Mouse (Mus musculus): ENCODE measurements around the gene Pycard. TPM values are rescaled to one million over a fixed set of nuclear protein-coding genes. Genes with fewer than 3 reads are reported as not detected.
"Not testable (repeated sequence)": the region's sequence is repeated elsewhere in the genome, so short reads cannot be mapped to it uniquely, and the experiment has no call there.

The Pycard gene
- polyA plus RNA-seq, 2 experiments, result 59.3 to 132 TPM

DNA sequence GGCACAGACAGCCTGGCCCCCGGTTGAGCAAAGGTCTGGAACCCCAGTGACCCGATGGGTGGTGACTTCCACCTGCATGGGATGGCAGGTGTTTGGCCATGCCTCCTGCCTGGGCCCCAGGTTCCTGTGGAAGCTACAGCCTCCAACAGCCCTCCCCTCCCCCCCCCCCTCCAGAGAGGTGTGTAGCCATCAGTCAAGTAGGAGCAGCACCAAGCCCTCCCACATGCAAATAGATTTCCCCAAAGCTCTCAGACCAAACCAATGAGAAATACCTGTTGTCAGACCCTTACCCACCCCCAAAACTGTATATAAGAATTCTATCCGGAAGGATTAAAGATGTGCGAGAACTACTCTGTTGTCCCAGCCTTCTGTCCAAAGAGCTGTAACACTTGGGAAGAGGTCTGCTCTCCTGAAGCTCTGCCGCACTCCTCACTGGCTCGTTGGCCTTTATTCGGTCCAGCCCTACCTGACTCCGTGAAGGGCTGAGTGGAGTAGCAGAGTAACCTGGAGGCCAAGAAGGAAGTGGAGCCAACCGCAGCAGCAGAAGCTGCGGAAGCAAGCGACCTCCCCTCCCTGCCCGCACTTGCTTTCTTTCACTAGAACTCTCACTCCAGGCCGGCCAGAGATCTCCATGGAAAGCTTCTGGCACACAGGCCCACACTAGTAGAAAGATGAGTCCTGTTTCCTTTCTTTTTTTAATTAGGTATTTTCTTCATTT is 40.6 kb downstream of the Pycard start:
- DNase-seq (ENCODE audit: low spot score) (no peak), ATAC-seq (ENCODE audit: low FRiP score, low read depth) (no peak)
- no peaks in the 10 kb centered on the region for H3K9me3 ChIP-seq (ENCODE audit: control insufficient read depth, low read length)
- no peaks in the 10 kb centered on the region for H3K27me3 ChIP-seq (ENCODE audit: control insufficient read depth, insufficient read depth, low read length)
- no peak for TF ChIP-seq POLR2A (IDR thresholded peaks at IDR 0.05; ENCODE audit: borderline replicate concordance, extremely low read depth, insufficient read depth, insufficient read length)
- H3K4me3 ChIP-seq (replicated peaks; ENCODE audit: low read length), result no peak overlapping the region
- no peak overlapping the region for H3K4me2 ChIP-seq (replicated peaks; ENCODE audit: low read depth, low read length, severe bottlenecking)
- H3K27ac ChIP-seq (replicated peaks; ENCODE audit: low read depth, low read length), result no peak overlapping the region
- no peaks in the 10 kb centered on the region for H3K4me1 ChIP-seq (ENCODE audit: control insufficient read depth, insufficient read depth, low read length)
- no peak overlapping the region for H3K9ac ChIP-seq (ENCODE audit: low read depth, low read length, severe bottlenecking)
- H3K36me3 ChIP-seq (ENCODE audit: control insufficient read depth, insufficient read depth, low read length), result no peaks in the 10 kb centered on the region
- 33% methylated on average over 13 of the region's 13 CpGs for whole genome bisulfite sequencing

DNA sequence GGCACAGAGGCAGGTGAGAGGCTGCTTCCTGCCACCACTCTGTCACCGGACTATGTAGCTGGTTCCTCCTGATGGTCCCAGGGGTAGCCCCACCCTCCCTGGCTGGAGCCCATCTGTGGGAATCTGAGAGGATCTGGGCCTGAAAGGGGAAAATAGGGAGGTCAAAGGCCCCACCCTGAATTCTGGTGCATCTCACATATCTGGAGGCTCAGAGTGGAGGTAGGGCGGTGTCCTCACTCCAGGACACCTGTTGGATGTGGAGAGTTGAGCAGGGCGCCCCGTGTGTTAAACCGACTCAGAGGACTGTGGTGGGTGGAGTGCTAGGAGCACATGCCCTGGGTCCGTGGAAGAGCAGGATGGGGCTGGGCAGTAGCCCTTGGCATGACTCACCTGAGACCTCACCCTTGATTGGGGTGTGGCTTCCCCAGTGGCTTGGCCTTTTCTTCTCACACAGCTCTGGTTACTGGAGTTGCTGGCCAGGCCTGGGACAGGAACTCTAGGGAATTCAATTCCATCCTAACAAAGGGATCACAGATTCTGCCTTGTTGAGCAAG is 47.1 kb downstream of the Pycard start, which contains the start of gene Prss36:
Prss36 (minus strand) TSS at position 256 of the 554 bp plus-strand sequence.
- Histone ChIP-seq H3K4me1 (ENCODE audit: control insufficient read depth, insufficient read depth, low read length) (no peaks in the 10 kb centered on the region), H3K9ac (ENCODE audit: low read depth, low read length, severe bottlenecking) (no peak within 1 kb of the TSS), H3K4me3 (replicated peaks; ENCODE audit: low read length) (no peak within 1 kb of the TSS), H3K27ac (replicated peaks; ENCODE audit: low read depth, low read length) (no peak within 1 kb of the TSS), H3K9me3 (ENCODE audit: control insufficient read depth, low read length) (no peaks in the 10 kb centered on the region), H3K4me2 (replicated peaks; ENCODE audit: low read depth, low read length, severe bottlenecking) (no peak within 1 kb of the TSS), H3K27me3 (ENCODE audit: control insufficient read depth, insufficient read depth, low read length) (peaks cover 26% of the 10 kb centered on the region; the same call in 1 of the 2 replicates), H3K36me3 (ENCODE audit: control insufficient read depth, insufficient read depth, low read length) (no peaks in the 10 kb centered on the region)
- no peak for ATAC-seq (ENCODE audit: low FRiP score, low read depth)
- no peak for TF ChIP-seq POLR2A (IDR thresholded peaks at IDR 0.05; ENCODE audit: borderline replicate concordance, extremely low read depth, insufficient read depth, insufficient read length)
- no peak for DNase-seq (ENCODE audit: low spot score)
- WGBS, result 65% methylated on average over 6 of the region's 6 CpGs

DNA sequence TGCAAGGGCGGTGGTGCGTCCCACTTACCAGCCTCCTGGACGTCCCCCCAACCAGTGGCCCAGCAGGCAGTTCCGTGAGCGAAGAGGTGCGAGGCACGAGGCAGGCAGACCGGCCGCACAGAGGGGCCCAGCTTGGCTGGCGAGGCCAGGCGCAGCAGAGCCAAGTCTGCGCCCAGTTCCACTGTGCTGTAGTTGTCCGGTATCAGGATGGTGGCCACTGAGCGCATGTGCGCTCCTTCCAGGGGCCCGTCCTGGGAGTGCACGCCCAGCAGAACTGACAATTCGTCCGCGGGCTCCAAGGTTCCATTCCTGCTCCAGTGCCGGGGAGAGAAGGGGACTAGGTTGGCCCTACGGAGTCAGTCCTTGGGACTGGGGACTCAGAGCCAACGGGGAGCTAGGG is 49.1 kb downstream of the Pycard start:
- H3K27ac ChIP-seq (replicated peaks; ENCODE audit: low read depth, low read length), result no peak overlapping the region
- DNase-seq (ENCODE audit: low spot score) (no peak), ATAC-seq (ENCODE audit: low FRiP score, low read depth) (no peak)
- H3K9me3 ChIP-seq (ENCODE audit: control insufficient read depth, low read length), result no peaks in the 10 kb centered on the region
- 0 out of 2 replicates have a peak overlapping the region, but pooled peaks have one; percentile 13 for H3K4me2 ChIP-seq (replicated peaks; ENCODE audit: low read depth, low read length, severe bottlenecking)
- H3K36me3 ChIP-seq (ENCODE audit: control insufficient read depth, insufficient read depth, low read length), result no peaks in the 10 kb centered on the region
- H3K9ac ChIP-seq (ENCODE audit: low read depth, low read length, severe bottlenecking), result no peak overlapping the region
- TF ChIP-seq POLR2A (IDR thresholded peaks at IDR 0.05; ENCODE audit: borderline replicate concordance, extremely low read depth, insufficient read depth, insufficient read length), result no peak
- WGBS, result 8% methylated on average over 23 of the region's 23 CpGs
- H3K4me1 ChIP-seq (ENCODE audit: control insufficient read depth, insufficient read depth, low read length), result no peaks in the 10 kb centered on the region
- peaks cover 26% of the 10 kb centered on the region; the same call in 1 of the 2 replicates for H3K27me3 ChIP-seq (ENCODE audit: control insufficient read depth, insufficient read depth, low read length)
- H3K4me3 ChIP-seq (replicated peaks; ENCODE audit: low read length), result peak overlapping the region; percentile 7; the same call in 1 of the 2 replicates

DNA sequence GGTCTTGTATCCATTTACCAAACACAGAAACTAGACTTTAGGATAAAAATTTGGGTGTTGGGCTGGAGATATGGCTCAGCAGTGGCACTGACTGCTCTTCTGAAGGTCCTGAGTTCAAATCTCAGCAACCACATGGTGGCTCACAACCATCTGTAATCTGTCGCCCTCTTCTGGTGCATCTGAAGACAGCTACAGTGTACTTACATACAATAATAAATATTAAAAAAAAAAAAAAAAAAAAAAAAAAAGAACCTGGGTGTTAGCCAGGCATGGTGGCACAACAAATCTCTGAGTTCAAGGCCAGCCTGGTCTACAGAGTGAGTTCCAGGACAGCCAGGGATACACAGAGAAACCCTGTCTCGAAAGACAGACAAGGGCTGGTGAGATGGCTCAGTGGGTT is 51.6 kb downstream of the Pycard start:
- H3K27me3 ChIP-seq (ENCODE audit: control insufficient read depth, insufficient read depth, low read length), result peaks cover 26% of the 10 kb centered on the region; the same call in 1 of the 2 replicates
- H3K27ac ChIP-seq (replicated peaks; ENCODE audit: low read depth, low read length); H3K9me3 ChIP-seq (ENCODE audit: control insufficient read depth, low read length); H3K36me3 ChIP-seq (ENCODE audit: control insufficient read depth, insufficient read depth, low read length); H3K4me2 ChIP-seq (replicated peaks; ENCODE audit: low read depth, low read length, severe bottlenecking); ATAC-seq (ENCODE audit: low FRiP score, low read depth); H3K4me3 ChIP-seq (replicated peaks; ENCODE audit: low read length); H3K4me1 ChIP-seq (ENCODE audit: control insufficient read depth, insufficient read depth, low read length); DNase-seq (ENCODE audit: low spot score); H3K9ac ChIP-seq (ENCODE audit: low read depth, low read length, severe bottlenecking): not testable (repeated sequence)
- WGBS, result 60% methylated on average over 2 of the region's 2 CpGs

Other genes starting within 250 kb of the Pycard start
- gene Fbxl19, start 249.3 kb downstream of the Pycard start, polyA plus RNA-seq (2012; rRNA removed), result 64.5 and 81.3 TPM in 2 replicates
- gene Fbxl19, start 249.3 kb downstream of the Pycard start, polyA plus RNA-seq (2014; fragmentation: Nextera tagmentation; extraction: Ambion mirVana), result 4.4 and 6.8 TPM in 2 replicates
- gene Orai3, start 224.1 kb downstream of the Pycard start, polyA plus RNA-seq (2012; rRNA removed), result 22.8 and 29.6 TPM in 2 replicates
- 10.5 and 11.6 TPM in 2 replicates for gene Orai3, start 224.1 kb downstream of the Pycard start, polyA plus RNA-seq (2014; fragmentation: Nextera tagmentation; extraction: Ambion mirVana)
- gene Setd1a, start 217.2 kb downstream of the Pycard start, polyA plus RNA-seq (2012; rRNA removed), result 29.7 and 31.8 TPM in 2 replicates
- gene Setd1a, start 217.2 kb downstream of the Pycard start, polyA plus RNA-seq (2014; fragmentation: Nextera tagmentation; extraction: Ambion mirVana), result 27.3 and 32.0 TPM in 2 replicates
- gene Gm49388, start 208.3 kb downstream of the Pycard start, polyA plus RNA-seq (2012; rRNA removed), result 0.44 and 0.61 TPM in 2 replicates
- not detected in 2 replicates for gene Gm49388, start 208.3 kb downstream of the Pycard start, polyA plus RNA-seq (2014; fragmentation: Nextera tagmentation; extraction: Ambion mirVana)
- gene Hsd3b7, start 193.3 kb downstream of the Pycard start, polyA plus RNA-seq (2012; rRNA removed), result 28.0 and 28.7 TPM in 2 replicates
- gene Hsd3b7, start 193.3 kb downstream of the Pycard start, polyA plus RNA-seq (2014; fragmentation: Nextera tagmentation; extraction: Ambion mirVana), result 14.3 and 16.5 TPM in 2 replicates
- 116 and 147 TPM in 2 replicates for gene Stx4a, start 169.6 kb downstream of the Pycard start, polyA plus RNA-seq (2012; rRNA removed)
- 38.8 and 41.0 TPM in 2 replicates for gene Stx4a, start 169.6 kb downstream of the Pycard start, polyA plus RNA-seq (2014; fragmentation: Nextera tagmentation; extraction: Ambion mirVana)
- gene Stx1b, start 169.3 kb downstream of the Pycard start, polyA plus RNA-seq (2012; rRNA removed), result 43.9 and 52.1 TPM in 2 replicates
- 4.0 and 6.3 TPM in 2 replicates for gene Stx1b, start 169.3 kb downstream of the Pycard start, polyA plus RNA-seq (2014; fragmentation: Nextera tagmentation; extraction: Ambion mirVana)
- gene Zfp646, start 117.6 kb downstream of the Pycard start, polyA plus RNA-seq (2012; rRNA removed), result 19.1 and 20.1 TPM in 2 replicates
- 12.4 and 15.3 TPM in 2 replicates for gene Zfp646, start 117.6 kb downstream of the Pycard start, polyA plus RNA-seq (2014; fragmentation: Nextera tagmentation; extraction: Ambion mirVana)
- 11.0 and 14.9 TPM in 2 replicates for gene Zfp668, start 117.0 kb downstream of the Pycard start, polyA plus RNA-seq (2012; rRNA removed)
- 10.9 and 14.8 TPM in 2 replicates for gene Zfp668, start 117.0 kb downstream of the Pycard start, polyA plus RNA-seq (2014; fragmentation: Nextera tagmentation; extraction: Ambion mirVana)
- gene Prss53, start 102.9 kb downstream of the Pycard start, polyA plus RNA-seq (2012; rRNA removed), result 6.9 and 9.6 TPM in 2 replicates
- 1.3 and 2.0 TPM in 2 replicates for gene Prss53, start 102.9 kb downstream of the Pycard start, polyA plus RNA-seq (2014; fragmentation: Nextera tagmentation; extraction: Ambion mirVana)
- not detected in 2 replicates for gene Gm21974, start 98.4 kb downstream of the Pycard start, polyA plus RNA-seq (2012; rRNA removed)
- not detected in 2 replicates for gene Gm21974, start 98.4 kb downstream of the Pycard start, polyA plus RNA-seq (2014; fragmentation: Nextera tagmentation; extraction: Ambion mirVana)
- 242 and 335 TPM in 2 replicates for gene Vkorc1, start 98.2 kb downstream of the Pycard start, polyA plus RNA-seq (2012; rRNA removed)
- 244 and 256 TPM in 2 replicates for gene Vkorc1, start 98.2 kb downstream of the Pycard start, polyA plus RNA-seq (2014; fragmentation: Nextera tagmentation; extraction: Ambion mirVana)
- 67.0 and 94.6 TPM in 2 replicates for gene Bckdk, start 89.8 kb downstream of the Pycard start, polyA plus RNA-seq (2012; rRNA removed)
- gene Bckdk, start 89.8 kb downstream of the Pycard start, polyA plus RNA-seq (2014; fragmentation: Nextera tagmentation; extraction: Ambion mirVana), result 116 and 122 TPM in 2 replicates
- gene Kat8, start 81.4 kb downstream of the Pycard start, polyA plus RNA-seq (2012; rRNA removed), result 35.2 and 43.4 TPM in 2 replicates
- gene Kat8, start 81.4 kb downstream of the Pycard start, polyA plus RNA-seq (2014; fragmentation: Nextera tagmentation; extraction: Ambion mirVana), result 39.1 and 45.4 TPM in 2 replicates
- gene Prss8, start 63.8 kb downstream of the Pycard start, polyA plus RNA-seq (2012; rRNA removed), result 6.3 and 7.0 TPM in 2 replicates
- 6.2 and 7.0 TPM in 2 replicates for gene Prss8, start 63.8 kb downstream of the Pycard start, polyA plus RNA-seq (2014; fragmentation: Nextera tagmentation; extraction: Ambion mirVana)
- 14.5 and 16.9 TPM in 2 replicates for gene Prss36, start 47.1 kb downstream of the Pycard start, polyA plus RNA-seq (2012; rRNA removed)
- 11.7 and 14.1 TPM in 2 replicates for gene Prss36, start 47.1 kb downstream of the Pycard start, polyA plus RNA-seq (2014; fragmentation: Nextera tagmentation; extraction: Ambion mirVana)
- 919 and 999 TPM in 2 replicates for gene Fus, start 26.4 kb downstream of the Pycard start, polyA plus RNA-seq (2012; rRNA removed)
- gene Fus, start 26.4 kb downstream of the Pycard start, polyA plus RNA-seq (2014; fragmentation: Nextera tagmentation; extraction: Ambion mirVana), result 60.9 and 68.7 TPM in 2 replicates
- 22.8 and 26.6 TPM in 2 replicates for gene Trim72, start 10.1 kb upstream of the Pycard start, polyA plus RNA-seq (2012; rRNA removed)
- 1.7 and 2.2 TPM in 2 replicates for gene Trim72, start 10.1 kb upstream of the Pycard start, polyA plus RNA-seq (2014; fragmentation: Nextera tagmentation; extraction: Ambion mirVana)
- 2.4 and 2.5 TPM in 2 replicates for gene Itgam, start 68.8 kb upstream of the Pycard start, polyA plus RNA-seq (2012; rRNA removed)
- gene Itgam, start 68.8 kb upstream of the Pycard start, polyA plus RNA-seq (2014; fragmentation: Nextera tagmentation; extraction: Ambion mirVana), result 1.1 and 1.2 TPM in 2 replicates
- gene Gm49368, start 68.8 kb upstream of the Pycard start, polyA plus RNA-seq (2012; rRNA removed), result 0.01 TPM in 1 of 2 replicates, not detected in the other
- not detected in 2 replicates for gene Gm49368, start 68.8 kb upstream of the Pycard start, polyA plus RNA-seq (2014; fragmentation: Nextera tagmentation; extraction: Ambion mirVana)
- gene Itgax, start 135.7 kb upstream of the Pycard start, polyA plus RNA-seq (2012; rRNA removed), result 0.14 and 0.18 TPM in 2 replicates
- 0.06 and 0.17 TPM in 2 replicates for gene Itgax, start 135.7 kb upstream of the Pycard start, polyA plus RNA-seq (2014; fragmentation: Nextera tagmentation; extraction: Ambion mirVana)
- gene Itgad, start 160.5 kb upstream of the Pycard start, polyA plus RNA-seq (2012; rRNA removed), result not detected in 2 replicates
- not detected in 2 replicates for gene Itgad, start 160.5 kb upstream of the Pycard start, polyA plus RNA-seq (2014; fragmentation: Nextera tagmentation; extraction: Ambion mirVana)
- gene Cox6a2, start 212.5 kb upstream of the Pycard start, polyA plus RNA-seq (2012; rRNA removed), result 53.8 and 80.3 TPM in 2 replicates
- gene Cox6a2, start 212.5 kb upstream of the Pycard start, polyA plus RNA-seq (2014; fragmentation: Nextera tagmentation; extraction: Ambion mirVana), result 40.2 and 70.8 TPM in 2 replicates
- 21.2 and 31.9 TPM in 2 replicates for gene Armc5, start 243.5 kb upstream of the Pycard start, polyA plus RNA-seq (2012; rRNA removed)
- 14.5 and 16.7 TPM in 2 replicates for gene Armc5, start 243.5 kb upstream of the Pycard start, polyA plus RNA-seq (2014; fragmentation: Nextera tagmentation; extraction: Ambion mirVana)
- 3.2 and 3.4 TPM in 2 replicates for gene 9130023H24Rik, start 244.2 kb upstream of the Pycard start, polyA plus RNA-seq (2012; rRNA removed)
- gene 9130023H24Rik, start 244.2 kb upstream of the Pycard start, polyA plus RNA-seq (2014; fragmentation: Nextera tagmentation; extraction: Ambion mirVana), result 8.1 and 8.8 TPM in 2 replicates